Mouse (Mus musculus): ENCODE measurements around the gene Prss41. TPM values are rescaled to one million over a fixed set of nuclear protein-coding genes. Genes with fewer than 3 reads are reported as not detected.

Gene Prss41
- total and polyA plus RNA-seq, 2 experiments from 2014 or later: 0.37 to 0.90 TPM

- no peak for TF ChIP-seq CTCF (IDR thresholded peaks at IDR 0.05; ENCODE audit: low read depth)
- Histone ChIP-seq H3K36me3 (ENCODE audit: insufficient read depth, low read length) (peaks cover 88% of the 10 kb centered on the region), H3K4me2 (ENCODE audit: low read depth, low read length) (no peak overlapping the region), H3K4me3 (ENCODE audit: low read length) (no peak overlapping the region), H3K27ac (no peak overlapping the region), H3K4me1 (ENCODE audit: insufficient read depth, low read length) (no peaks in the 10 kb centered on the region), H3K27me3 (ENCODE audit: insufficient read depth, low read length) (no peaks in the 10 kb centered on the region), H3K9me3 (ENCODE audit: low read length) (no peaks in the 10 kb centered on the region), H3K9ac (replicated peaks; ENCODE audit: low read length) (no peak overlapping the region)
- no peak for ATAC-seq
- no peak for DNase-seq (ENCODE audit: low spot score)
- WGBS: 99% methylated on average over 8 of the region's 8 CpGs
These were observed 25.4 kb downstream of the Prss41 start for GRCm38 (mm10) chr17:23818579-23818978.

DNA sequence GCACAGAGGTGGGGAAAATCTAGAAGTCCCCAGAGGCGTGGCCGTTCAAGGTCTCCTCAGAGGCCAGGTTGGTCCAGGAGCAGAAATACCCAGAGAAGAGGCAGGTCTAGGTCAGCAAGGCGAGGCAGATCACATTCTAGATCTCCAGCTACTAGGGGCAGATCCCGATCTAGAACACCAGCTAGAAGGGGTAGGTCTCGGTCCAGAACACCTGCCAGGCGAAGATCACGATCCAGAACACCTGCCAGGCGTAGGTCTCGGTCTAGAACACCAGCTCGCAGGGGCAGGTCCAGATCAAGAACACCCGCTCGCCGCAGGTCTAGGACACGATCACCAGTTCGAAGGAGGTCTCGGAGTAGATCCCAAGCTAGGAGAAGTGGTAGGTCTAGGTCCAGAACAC is 28.3 kb downstream of the Prss41 start:
- no peak overlapping the region for H3K4me3 ChIP-seq (ENCODE audit: low read length)
- H3K36me3 ChIP-seq (ENCODE audit: insufficient read depth, low read length): peaks cover 85% of the 10 kb centered on the region
- no peak overlapping the region for H3K27ac ChIP-seq
- DNase-seq (ENCODE audit: low spot score): no peak
- H3K9me3 ChIP-seq (ENCODE audit: low read length): no peaks in the 10 kb centered on the region
- no peak for ATAC-seq
- no peak overlapping the region for H3K9ac ChIP-seq (replicated peaks; ENCODE audit: low read length)
- TF ChIP-seq CTCF (IDR thresholded peaks at IDR 0.05; ENCODE audit: low read depth): no peak
- no peak overlapping the region for H3K4me2 ChIP-seq (ENCODE audit: low read depth, low read length)
- H3K27me3 ChIP-seq (ENCODE audit: insufficient read depth, low read length): no peaks in the 10 kb centered on the region
- 97% methylated on average over 16 of the region's 16 CpGs for WGBS
- no peaks in the 10 kb centered on the region for H3K4me1 ChIP-seq (ENCODE audit: insufficient read depth, low read length)

DNA sequence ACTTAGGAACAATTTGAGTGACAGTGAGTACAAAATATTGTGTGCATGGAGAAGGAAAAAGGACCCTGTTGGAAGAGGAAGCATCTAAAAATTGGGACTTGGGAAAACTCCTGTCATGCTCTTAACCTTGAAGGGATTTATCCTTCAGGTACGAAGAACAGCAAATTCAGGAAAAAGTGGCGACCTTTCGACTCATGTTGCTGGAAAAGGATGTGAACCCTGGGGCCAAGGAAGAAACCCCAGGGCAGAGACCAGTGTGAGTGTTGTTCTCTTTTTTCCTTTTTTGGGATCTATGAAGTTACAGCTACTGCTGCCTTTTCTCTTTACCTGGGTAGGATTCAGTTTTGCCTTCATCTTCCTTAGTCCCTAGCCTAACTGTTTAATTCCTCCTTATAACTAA is 36.1 kb downstream of the Prss41 start:
- H3K9ac ChIP-seq (replicated peaks; ENCODE audit: low read length): no peak overlapping the region
- peaks cover 19% of the 10 kb centered on the region for H3K4me1 ChIP-seq (ENCODE audit: insufficient read depth, low read length)
- TF ChIP-seq CTCF (IDR thresholded peaks at IDR 0.05; ENCODE audit: low read depth): no peak
- DNase-seq (ENCODE audit: low spot score) (no peak), ATAC-seq (no peak)
- no peaks in the 10 kb centered on the region for H3K27me3 ChIP-seq (ENCODE audit: insufficient read depth, low read length)
- H3K4me2 ChIP-seq (ENCODE audit: low read depth, low read length): no peak overlapping the region
- WGBS: 91% methylated on average over 3 of the region's 3 CpGs
- H3K27ac ChIP-seq: no peak overlapping the region
- no peaks in the 10 kb centered on the region for H3K9me3 ChIP-seq (ENCODE audit: low read length)
- peaks cover 43% of the 10 kb centered on the region for H3K36me3 ChIP-seq (ENCODE audit: insufficient read depth, low read length)
- no peak overlapping the region for H3K4me3 ChIP-seq (ENCODE audit: low read length)

GRCm38 (mm10) chr17:23806867-23807266 is 37.1 kb downstream of the Prss41 start:
- peak overlapping the region; percentile 90 for H3K4me2 ChIP-seq (ENCODE audit: low read depth, low read length)
- peaks cover 19% of the 10 kb centered on the region for H3K4me1 ChIP-seq (ENCODE audit: insufficient read depth, low read length)
- WGBS: 71% methylated on average over 25 of the region's 25 CpGs
- TF ChIP-seq CTCF (IDR thresholded peaks at IDR 0.05; ENCODE audit: low read depth): no peak
- peaks cover 35% of the 10 kb centered on the region for H3K36me3 ChIP-seq (ENCODE audit: insufficient read depth, low read length)
- H3K9me3 ChIP-seq (ENCODE audit: low read length): no peaks in the 10 kb centered on the region
- H3K4me3 ChIP-seq (ENCODE audit: low read length): no peak overlapping the region
- no peak overlapping the region for H3K9ac ChIP-seq (replicated peaks; ENCODE audit: low read length)
- H3K27me3 ChIP-seq (ENCODE audit: insufficient read depth, low read length): no peaks in the 10 kb centered on the region
- no peak overlapping the region for H3K27ac ChIP-seq
- DNase-seq (ENCODE audit: low spot score) (no peak), ATAC-seq (no peak)

DNA sequence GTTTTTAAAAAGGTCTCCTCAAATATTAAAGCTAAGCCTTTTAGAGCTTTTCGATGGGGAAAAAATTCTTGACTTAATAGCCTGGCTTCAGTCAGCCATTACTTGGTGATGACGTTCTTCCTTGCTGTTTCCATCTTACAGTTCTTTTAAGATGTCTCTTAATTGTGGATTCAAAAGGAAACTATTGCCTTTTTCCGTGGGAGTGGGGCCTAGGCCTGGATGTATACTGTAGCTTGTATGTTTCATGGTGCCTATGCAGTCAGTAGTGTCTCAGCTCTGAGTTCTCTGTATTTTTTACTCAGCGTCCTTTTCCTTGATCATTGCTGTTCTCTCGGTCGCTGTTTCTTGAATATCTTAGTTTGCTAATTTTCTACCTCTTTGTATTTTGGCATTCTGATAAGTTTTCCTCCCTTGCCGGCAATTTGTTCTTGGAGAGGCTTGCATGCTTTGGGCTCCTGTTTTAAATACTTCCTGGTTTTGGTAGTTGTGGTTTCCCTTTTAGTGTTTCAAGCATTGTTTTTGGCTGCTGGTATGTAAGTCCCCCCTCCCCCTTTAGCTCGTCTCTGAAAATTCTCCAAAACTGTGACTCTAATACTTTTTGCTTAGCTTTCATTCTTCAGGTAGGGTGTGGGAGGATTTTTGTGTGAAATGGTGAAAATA is 39.4 kb downstream of the Prss41 start:
- Histone ChIP-seq H3K4me2 (ENCODE audit: low read depth, low read length) (peak overlapping the region; percentile 90), H3K4me3 (ENCODE audit: low read length) (peak overlapping the region; percentile 99), H3K9ac (replicated peaks; ENCODE audit: low read length) (peak overlapping the region; percentile 83), H3K27me3 (ENCODE audit: insufficient read depth, low read length) (no peaks in the 10 kb centered on the region), H3K27ac (0 out of 2 replicates have a peak overlapping the region, but pooled peaks have one; percentile 98), H3K36me3 (ENCODE audit: insufficient read depth, low read length) (peaks cover 16% of the 10 kb centered on the region), H3K4me1 (ENCODE audit: insufficient read depth, low read length) (peaks cover 19% of the 10 kb centered on the region), H3K9me3 (ENCODE audit: low read length) (no peaks in the 10 kb centered on the region)
- no peak for DNase-seq (ENCODE audit: low spot score)
- no peak for TF ChIP-seq CTCF (IDR thresholded peaks at IDR 0.05; ENCODE audit: low read depth)
- no peak for ATAC-seq
- 3% methylated on average over 8 of the region's 8 CpGs for WGBS

DNA sequence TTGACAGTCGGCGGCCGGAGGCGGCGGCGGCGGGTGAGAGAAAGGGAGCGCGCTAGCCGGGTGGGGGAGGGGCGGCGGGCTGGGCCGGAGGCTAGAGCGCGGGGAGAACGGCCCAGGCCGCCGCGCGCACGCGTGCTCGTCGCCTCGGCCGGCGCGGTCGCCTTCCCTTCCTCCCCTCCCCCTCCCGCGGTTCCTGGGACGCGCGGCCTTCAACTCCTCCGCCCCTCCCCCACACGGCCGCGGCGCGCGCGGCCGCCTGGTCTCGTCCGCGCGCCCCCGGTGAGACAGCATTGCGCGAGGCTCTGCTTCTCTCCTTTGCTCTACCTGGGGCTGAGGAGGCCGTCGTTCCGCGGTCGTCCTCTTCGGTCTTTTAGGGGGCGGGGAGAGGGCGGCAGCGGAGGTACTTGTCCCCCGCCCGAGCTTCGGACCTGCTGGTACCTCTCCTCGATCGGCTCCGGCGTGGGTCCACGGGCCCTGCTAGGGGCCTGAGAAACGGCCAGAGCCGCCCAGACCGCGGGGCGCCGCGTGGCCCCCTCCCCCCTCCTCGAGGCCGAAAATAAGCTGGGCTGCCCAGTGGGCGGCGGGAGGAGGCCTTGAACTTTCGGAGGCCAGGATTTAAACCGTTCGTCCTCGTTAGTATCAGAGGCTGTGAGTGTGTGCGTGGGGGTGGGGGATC is 40.5 kb downstream of the Prss41 start:
- Histone ChIP-seq H3K4me3 (ENCODE audit: low read length) (peak overlapping the region; percentile 99), H3K36me3 (ENCODE audit: insufficient read depth, low read length) (peaks cover 6% of the 10 kb centered on the region), H3K9me3 (ENCODE audit: low read length) (no peaks in the 10 kb centered on the region), H3K27ac (peak overlapping the region; percentile 98), H3K27me3 (ENCODE audit: insufficient read depth, low read length) (no peaks in the 10 kb centered on the region), H3K9ac (replicated peaks; ENCODE audit: low read length) (peak overlapping the region; percentile 83), H3K4me2 (ENCODE audit: low read depth, low read length) (peak overlapping the region; percentile 90), H3K4me1 (ENCODE audit: insufficient read depth, low read length) (peaks cover 19% of the 10 kb centered on the region)
- ATAC-seq (peak; percentile 56), DNase-seq (ENCODE audit: low spot score) (peak; percentile 92)
- TF ChIP-seq CTCF (IDR thresholded peaks at IDR 0.05; ENCODE audit: low read depth): no peak
- WGBS: 2% methylated on average over 49 of the region's 83 CpGs
